Mouse (Mus musculus) small intestine, adult 2 months (tissue): Measurements from ENCODE around the gene Srrm3.

Source experiments
- CTCF ChIP-seq: fragments of 200-500 bp; IDR thresholded peaks from 2 replicates; pipeline ENCODE4 v1.5.1; 2012; ENCODE audit warnings: low read depth, mild to moderate bottlenecking, control low read depth, inconsistent platforms, low read length, moderate library complexity, mixed read lengths; ENCODE audit not compliant: insufficient replicate concordance, insufficient read length; ENCODE audit errors: extremely low read depth
- POLR2A ChIP-seq: fragments of 200-500 bp; IDR thresholded peaks from 2 replicates; pipeline ENCODE4 v1.6.1; 2012; ENCODE audit warnings: low read depth, mild to moderate bottlenecking, control low read depth, inconsistent platforms, low read length, moderate library complexity

DNA sequence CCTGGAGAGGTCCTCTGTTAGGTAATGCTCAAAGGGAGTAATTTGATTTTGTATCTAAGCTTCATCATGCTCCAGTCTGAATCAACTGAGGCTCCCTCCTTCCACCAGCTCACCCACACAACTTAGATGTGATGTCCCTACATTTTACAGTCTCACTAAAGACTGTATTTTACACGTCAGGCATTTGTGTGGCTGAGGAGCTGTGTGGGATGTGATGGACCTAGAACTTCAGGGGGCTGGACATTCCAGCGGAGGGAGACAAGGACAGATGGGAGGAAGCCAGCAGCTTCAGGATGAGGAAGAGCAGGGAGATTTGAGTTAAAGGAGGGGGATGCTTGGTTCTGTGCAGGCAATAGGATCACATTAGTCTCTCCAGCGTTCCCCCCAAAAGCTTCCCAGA, 41.2 kb downstream of the Srrm3 start:
- no peak for TF ChIP-seq CTCF
- TF ChIP-seq POLR2A: no peak
